Mouse (Mus musculus) fat pad, adult 2 months (tissue): ENCODE results near the gene Rreb1.

Source experiments
- DNase-seq: peaks from one replicate; pipeline ENCODE4 v3.0.0-alpha.2; 2011; ENCODE audit warnings: low read depth, low spot score; ENCODE audit errors: extremely low read depth

Gene Rreb1

DNA sequence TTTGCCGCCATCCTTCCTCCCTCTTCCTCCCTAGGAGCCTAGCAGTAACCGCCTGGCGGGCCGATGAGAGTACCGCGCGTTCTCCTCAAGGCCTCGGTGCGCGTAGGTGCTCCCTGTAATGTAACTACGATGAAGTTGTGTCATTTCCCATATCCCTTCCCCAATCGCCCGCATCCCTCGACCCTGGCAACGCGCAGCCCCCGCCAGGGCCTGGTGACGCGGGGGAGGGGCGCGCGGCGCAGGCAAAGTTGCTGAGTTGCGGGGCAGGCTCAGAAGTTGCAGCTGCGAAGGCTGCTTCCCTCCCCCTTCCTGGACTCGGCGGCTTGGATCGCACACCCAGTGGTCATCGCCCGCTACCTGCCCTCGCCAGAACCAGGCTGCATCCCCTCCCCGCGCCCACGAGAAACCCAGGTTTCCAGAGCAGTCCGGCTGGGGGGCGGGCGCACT is at the start of gene Rreb1:
Rreb1 (plus strand) TSS at position 254 of the 447 bp plus-strand sequence.
- no peak for DNase-seq

DNA sequence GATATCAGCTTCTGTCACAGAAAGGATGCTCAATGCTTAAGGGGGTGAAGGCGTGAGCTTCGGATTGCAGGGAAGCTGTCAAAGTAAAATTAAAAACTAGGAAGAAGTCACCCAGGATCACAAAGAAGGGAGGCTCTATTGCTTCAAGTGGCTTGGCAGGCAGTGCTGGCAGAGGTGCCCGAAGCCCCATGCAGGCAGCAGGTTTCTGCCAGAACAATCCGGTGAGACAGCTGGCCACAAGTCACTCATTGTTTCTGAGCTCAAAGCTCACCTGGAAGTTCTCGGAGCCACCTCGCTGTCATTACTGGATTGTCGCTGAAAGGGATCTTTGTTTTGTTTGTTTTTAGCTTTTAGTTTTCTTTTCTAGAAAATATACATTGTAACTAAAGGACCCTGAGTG is 49.6 kb upstream of the Rreb1 start:
- DNase-seq: no peak

DNA sequence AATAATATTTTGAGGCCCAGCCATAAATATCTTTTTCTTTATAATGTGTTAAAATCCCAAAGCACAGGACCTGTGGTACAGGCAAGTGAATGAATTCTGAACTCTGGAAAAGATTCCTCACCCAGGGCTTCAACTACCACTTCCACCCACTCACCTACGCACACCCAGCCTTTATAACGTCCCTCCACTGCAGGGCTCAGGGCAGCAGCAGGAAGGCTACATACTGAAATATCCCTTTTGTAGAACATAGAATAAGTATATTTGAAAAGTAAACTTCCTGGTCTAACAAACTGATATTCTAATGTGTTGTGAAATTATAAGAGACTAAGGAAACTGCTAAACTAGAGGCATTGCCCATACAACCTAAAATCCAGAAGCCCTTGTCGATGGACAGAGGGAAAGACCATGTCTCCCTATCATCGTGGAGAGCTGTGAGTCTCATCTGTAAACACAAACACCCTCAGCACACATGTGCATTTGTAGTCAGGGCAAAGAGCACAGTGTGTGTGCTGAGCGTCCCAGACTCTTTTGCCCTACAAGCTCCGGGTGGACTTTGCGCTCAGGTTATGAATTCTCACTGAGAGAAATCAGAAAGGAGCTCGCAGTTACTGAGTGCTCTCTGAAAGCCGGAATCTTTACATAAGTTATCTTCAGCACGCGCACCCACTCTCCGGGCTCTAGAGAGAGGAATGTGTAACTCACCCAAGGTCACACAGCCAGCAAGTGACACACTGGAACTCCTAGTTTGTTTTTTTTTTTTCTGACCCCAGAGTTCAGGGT is 46.1 kb upstream of the Rreb1 start:
- no peak for DNase-seq

DNA sequence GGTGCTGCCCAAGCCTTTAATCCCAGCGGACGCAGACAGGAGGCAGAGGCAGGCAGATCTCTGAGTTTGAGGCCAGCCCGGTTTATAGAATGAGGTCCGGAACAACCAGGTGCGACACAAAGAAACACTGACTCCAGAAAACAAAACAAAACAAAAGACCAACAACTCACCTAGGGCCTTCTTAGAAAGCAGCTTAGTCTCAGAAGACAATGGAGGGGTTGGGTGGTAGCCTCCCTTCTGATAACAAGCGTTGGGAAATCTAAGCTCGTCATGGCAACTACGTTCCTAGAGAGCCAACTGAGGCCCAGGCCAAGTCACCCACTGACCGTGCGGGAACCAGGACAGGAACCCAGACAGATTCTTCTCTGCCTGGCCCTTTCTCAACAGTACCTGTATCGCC is 43.7 kb upstream of the Rreb1 start:
- no peak for DNase-seq

DNA sequence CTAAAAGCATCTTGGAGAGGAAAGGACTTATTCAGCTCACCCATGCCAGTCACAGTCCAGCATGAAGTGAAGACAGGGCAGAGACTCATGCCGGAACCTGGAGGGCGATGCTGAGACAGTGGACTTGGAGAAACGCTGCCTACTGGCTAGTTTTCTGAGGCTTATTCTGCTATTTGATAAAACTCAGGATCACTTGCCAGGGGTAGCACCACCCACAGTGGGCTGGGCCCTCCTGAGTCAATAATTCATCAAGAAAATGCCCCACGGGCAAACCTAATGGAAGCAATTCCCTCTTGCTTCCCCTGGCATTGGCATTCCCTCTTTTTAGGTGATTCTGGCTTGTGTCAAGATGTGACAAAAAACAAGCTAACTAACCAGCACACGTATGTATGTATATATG is 38.1 kb upstream of the Rreb1 start:
- no peak for DNase-seq

DNA sequence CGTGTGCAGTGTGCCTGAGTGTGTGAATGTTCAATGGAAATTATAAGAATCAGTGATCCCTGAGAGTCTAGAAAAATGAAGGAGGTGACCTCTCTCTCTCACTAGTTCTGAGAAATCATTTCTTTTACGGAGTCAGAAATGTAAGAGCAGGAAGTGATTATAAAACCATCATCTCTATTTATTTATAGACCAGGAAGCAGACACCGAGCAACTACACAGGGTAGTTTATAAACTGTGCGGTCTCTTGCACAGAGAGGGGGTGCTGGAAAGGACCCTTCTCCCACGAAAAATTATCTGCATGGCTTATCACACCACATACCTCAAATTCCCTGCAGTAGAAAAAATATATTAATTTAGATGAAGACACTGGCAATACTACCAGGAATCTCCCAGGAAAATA is 37.4 kb upstream of the Rreb1 start:
- no peak for DNase-seq

DNA sequence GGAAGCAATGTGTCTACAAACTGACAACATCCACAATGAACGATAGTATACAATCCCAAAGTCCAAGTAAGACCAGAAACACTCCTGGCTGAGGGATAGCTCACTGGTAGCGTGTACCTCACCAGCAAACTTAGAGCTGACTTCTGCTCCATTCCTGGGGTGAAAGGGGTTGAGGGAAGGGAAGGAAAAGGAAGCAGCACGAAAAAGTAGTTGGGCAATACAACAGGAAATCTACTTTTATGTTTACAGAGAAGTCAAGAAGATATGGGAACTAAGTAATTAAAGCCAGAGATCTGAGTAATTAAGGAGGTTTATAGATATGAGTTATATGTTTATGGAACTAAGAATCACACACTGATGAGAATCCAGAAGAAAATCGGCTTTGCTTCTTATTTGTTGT is 36.0 kb upstream of the Rreb1 start:
- DNase-seq: no peak

DNA sequence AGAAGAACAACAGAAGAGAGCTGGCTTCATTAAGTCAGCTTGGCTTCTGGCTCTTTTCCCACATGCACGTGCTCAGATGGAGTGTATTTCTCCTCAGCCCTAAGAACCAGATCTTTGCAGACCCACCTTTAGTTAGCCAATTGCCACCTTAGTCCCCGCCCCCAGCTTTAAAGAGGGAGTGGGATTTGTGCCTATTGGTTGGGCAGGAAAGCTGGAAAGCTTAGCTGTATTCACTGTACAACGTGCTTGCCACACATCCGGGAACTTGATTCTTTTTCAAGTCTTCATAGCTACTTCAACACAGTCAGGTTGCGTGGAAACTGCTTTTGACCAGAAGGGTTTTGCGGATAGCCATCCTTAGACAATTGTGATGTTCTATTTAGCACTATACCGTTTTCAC is 30.7 kb upstream of the Rreb1 start:
- no peak for DNase-seq

DNA sequence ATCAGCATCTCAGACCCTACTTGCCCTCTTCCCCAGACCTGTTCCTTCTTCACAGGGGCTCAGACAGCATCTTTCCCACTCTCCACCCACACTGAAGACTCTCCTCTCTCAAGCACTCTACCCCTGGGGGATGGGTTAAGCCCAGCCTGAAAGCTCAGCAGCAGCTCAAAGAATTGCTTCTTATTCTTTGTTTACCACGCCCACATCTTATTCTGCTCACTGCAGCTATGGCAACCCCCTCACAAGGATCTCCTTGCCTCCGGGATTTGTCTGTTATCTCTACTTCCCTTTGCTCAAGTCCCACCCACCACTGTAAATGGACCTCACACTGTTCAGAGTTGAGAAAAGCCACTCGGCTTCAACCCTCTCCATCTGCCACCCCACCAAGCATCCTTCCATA is 28.7 kb upstream of the Rreb1 start:
- DNase-seq: no peak

DNA sequence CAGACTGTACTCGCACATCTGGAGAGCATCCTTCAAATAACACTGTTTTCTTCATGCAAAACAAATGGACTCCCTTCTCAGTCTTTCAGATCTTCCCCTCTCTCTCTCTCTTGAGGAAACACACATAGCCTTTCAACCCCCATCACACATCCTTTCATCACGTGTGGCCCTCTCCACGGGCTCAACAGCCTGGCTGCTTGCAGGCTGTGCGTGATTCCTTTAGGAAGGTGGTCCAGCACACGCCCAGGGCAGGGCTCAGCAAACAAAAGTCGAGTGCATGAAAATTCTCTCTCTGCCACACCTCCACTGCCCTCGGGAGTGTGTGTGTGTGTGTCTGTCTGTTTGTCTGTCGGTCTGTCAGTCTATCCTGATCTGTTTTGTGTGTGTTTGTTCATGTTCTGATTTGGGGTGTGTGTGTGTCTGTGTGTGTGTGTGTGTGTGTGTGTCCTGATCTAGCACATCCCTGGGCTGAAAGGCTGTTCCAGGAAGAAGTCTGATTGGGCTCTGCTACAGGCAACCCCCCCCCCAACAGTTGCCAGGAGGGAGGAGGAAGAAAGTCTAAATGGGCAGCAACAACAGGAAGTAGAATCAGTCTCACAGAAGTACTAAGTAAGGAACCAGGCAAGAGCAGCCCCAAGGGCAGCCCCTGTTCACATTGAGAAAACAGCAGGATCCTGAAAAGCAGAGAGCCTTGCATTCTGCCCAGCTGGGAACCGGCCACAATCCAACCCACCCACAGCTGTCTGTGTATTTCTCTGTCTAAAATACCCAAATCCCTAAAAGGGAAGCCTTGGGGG is 26.8 kb upstream of the Rreb1 start:
- DNase-seq: no peak

DNA sequence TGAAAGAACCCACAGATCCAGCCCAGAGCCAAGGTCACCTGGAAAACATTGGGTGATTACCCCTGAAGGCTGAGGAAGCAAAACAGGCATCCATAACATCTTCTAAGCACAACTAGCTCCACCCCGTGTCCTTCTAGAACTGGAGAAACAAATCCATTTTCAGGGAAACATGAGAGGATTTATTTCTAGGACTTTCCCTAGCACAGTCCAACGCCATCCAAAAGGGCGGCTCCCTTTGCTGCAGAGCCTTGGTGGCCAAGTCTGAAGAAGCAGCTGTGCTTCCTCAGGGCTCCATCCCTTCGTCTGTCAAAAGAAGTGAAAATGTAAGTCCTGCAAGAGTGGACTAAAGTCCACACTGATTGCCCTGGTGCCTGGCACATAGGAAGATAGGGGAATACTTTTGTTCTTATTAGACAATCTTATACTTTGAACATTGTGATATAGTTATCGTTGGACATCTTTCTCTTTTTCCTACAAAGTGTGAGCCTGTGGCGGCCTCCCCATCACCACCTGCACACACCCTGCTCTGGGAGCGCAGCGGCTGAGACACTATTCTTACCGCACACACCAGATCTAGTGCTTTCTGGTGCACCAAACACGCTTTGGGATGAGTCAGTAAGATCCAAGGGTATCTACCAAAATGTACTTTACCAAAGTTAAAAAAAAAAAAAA is 18.7 kb upstream of the Rreb1 start:
- no peak for DNase-seq

DNA sequence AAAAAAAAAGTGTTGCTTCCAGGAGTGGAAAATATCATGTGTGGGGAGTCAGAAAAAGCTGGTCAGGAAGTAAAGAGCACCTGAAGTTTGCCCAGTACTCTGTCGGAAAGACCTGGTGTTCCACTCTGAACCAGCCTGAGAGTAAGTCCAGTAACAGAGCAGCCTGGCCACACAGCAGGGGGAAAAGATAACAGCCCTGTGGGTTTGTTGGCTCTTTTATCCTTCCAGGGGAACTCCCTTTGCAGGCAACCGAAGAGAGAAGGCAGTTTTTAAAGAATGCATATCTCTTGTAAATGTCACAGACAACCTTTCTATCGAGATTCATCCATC is 18.2 kb upstream of the Rreb1 start:
- no peak for DNase-seq

DNA sequence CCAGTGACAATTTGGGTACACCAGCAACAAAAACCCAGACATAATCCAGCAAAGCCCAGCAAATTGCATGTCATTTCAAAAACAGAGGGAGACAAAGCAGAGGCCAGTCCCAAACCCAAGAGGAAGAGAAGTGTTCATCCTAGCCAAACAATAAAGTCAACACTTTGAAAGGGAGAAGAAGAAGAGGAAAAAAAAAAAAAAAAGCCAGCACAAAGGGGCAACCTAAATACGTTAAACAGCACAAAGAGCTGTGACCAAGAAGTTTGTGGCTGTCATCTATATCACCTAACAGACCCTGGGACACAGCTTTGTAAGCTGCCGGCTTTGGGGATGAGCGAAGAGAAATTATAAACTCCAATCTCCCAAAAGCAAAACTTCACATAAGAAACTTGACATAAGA is 17.8 kb upstream of the Rreb1 start:
- DNase-seq: no peak

DNA sequence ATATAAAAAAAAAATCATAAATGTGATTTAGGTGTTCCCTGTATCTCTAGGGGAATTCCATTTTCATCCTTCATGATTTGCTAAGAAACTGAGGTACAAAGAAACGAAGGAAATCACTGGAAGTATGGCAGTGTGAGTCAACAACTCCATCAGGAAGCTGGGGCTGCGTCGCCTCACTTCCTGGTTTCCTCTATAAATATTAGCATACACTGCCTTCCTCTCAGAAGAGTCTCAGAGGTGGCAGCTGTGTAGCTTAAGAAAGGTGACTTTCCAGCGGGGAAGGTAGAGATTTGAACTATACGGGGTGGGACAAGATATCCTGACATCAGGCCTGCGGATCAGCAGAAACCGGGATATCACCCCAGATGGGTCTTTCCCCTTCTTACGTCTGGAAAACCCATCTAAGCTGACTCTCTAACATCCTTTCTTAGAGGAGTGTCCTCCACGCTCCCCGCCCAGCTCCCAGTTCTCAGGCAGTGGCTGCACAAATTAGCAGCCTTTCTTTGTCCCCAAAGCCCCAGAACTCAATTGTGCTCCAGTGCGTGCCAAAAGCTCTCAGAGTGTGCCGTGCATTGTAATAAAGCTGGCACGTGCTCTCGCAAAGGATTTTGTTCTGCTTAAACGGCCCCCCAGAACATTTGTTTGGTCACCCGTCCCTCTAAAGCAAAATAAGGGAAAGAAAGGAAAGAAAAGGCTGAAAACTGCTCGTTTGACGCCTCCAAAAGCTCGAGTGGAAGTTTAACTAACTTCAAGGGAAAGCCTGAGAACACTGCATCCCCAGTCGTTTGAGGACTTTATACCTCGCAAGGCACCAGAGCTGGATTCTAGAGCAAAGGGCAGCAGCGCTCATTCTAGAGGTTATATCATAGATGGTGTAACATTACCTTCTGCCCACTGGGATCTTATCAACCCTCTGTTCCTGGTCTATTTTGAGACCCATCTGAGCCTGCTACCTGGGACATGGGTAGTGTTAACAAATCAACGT is 17.0 kb upstream of the Rreb1 start:
- no peak for DNase-seq

DNA sequence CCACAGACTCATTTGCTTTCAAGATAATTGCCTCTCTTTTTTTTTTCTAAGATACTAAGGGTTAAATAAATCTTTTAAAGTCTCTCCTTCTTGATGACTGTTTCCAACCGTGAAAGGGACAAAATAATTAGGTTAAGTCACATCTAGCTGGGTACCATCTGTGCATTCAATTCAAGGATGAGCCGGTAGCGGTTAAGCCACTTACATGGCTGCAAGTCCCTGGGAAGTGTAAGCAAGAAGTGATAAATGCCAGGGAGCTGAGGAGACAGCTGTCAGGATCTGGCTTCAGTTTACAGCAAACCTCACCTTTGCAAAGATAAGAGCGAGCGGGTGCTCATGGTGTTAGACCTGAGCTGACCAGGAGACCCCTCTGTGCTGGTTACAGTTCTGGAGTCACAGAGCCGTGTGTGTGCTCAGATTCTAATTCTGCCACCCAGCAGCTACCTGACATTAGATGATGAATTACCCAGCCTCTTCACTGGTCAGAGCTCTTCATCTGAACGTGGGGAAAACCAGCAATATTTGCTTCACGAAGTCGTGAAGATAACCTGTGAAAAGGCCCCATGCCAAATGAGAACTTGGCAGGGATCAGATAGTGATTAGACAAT is 14.3 kb upstream of the Rreb1 start:
- DNase-seq: no peak

DNA sequence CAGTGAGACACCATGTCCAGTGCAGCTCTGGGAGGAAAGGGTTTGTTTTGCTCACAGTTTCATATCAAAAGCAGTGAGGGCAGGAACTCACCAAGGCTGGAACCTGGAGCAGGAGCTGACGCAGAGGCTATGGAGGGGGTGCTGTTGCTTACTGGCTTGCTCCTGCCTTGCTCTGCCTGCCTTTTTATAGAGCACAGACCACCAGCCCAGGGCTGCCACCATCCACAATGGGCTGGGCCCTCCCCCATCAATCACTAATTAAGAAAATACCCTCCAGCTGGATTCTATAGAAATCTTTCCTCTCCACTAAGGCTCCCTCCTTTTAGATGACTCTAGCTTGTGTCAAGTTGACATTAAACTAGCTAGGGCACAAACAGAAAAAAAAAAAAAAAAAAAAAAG is 8.4 kb upstream of the Rreb1 start:
- no peak for DNase-seq

DNA sequence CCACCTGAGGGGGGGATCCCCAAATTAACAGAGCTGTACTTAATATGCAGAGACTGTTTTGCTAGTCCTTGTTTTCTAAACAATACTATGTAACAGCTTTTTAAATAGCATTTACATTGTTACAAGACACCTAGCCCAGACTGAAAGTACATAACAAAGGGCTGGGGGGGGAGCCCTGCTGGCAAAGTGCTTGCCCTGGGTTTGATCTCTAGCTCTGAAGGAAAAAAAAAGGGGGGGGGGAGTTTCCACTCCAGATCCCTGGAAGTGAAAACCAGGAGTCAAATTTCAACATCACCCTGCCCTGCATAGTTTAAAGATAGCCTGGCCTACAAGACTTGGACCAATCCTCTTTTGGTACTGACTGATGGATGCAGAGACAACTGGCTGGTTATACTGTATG is 4.7 kb upstream of the Rreb1 start:
- no peak for DNase-seq

DNA sequence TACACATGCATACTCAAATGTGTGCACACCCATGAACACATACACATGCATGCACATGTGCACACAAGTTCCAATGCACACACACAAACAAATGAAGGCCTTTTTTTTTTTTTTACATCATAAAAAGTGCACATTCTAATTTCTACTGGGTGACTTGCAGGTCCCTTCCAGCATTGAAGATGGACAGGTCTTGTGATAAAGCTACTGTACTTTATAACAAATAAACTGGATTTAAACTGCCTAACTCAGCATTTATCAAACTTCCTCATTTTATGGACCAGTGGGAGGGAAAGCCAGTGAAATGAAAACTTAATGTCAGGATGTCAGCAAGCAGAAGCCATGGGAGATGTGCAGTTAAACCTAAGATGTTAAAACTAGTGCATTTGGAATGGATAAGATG is 1.5 kb upstream of the Rreb1 start:
- DNase-seq: no peak

DNA sequence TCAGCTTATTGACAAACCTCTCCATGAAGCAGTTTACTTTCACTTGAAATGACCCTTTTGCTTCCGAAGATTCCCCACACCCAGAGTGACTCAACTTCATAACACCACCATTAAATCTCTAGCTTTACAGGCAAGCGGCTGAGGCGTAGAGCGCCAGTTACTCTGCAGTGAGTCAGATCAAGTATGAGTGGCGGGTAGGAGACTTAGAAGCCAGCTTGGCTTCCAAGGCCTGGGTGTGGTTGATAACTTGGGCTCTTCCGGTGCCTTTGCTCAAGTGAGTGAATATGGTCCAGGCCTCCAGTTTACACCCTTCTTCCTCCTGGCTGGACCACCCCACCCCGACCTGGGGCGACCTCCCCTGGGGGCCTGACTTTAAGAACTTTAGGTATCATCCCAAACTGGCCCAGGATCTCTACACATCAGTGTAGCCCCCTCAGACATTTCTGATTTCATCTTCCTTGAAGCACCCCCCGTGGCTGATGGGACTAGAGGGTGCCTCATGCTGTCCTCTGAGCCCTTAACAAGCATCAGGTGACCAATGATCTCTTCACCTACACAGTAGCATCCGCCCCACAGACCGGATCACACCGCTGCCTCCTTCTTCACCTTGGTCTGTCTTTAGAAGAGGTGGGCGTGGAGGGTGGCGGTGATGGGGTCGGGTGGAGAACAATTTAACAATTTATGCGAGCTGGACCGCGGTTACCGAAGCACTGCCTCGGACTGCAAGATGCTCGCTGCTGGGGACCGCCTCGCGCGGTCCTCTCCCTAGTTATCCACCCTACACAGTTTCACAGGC is 651 bp upstream of the Rreb1 start:
- no peak for DNase-seq
